Mouse (Mus musculus) myocyte (in vitro differentiated cells): ENCODE data around the gene Tnrc18. TPM values are rescaled to one million over a fixed set of nuclear protein-coding genes. Genes with fewer than 3 reads are reported as not detected.

Experiments used
- H3K27me3 ChIP-seq: one replicate; pipeline ENCODE4 v1.6.1; 2011; ENCODE audit not compliant: control insufficient read depth, insufficient read depth, insufficient read length
- H3K36me3 ChIP-seq: one replicate; pipeline ENCODE4 v1.6.1; 2011; ENCODE audit not compliant: control insufficient read depth, insufficient read depth
- H3K4me2 ChIP-seq: one replicate; pipeline ENCODE4 v1.6.1; 2011; ENCODE audit warnings: low read depth, control low read depth
- H3K4me3 ChIP-seq: one replicate; pipeline ENCODE4 v1.5.1; 2011; ENCODE audit warnings: mild to moderate bottlenecking, control low read depth, moderate library complexity
- H3K79me2 ChIP-seq: one replicate; pipeline ENCODE4 v1.6.1; 2011; ENCODE audit not compliant: control insufficient read depth, insufficient read depth
- H3ac ChIP-seq: one replicate; pipeline ENCODE4 v1.6.1; 2011; ENCODE audit not compliant: control insufficient read depth, insufficient read length
- CEBPB ChIP-seq: IDR thresholded peaks from 2 replicates; pipeline ENCODE4 v1.6.1; 2011; ENCODE audit warnings: mild to moderate bottlenecking, moderate library complexity; ENCODE audit not compliant: poor library complexity, insufficient read depth, severe bottlenecking
- E2F4 ChIP-seq: IDR thresholded peaks from one replicate; pipeline ENCODE4 v1.6.1; 2011; ENCODE audit warnings: mild to moderate bottlenecking, control low read depth, moderate library complexity; ENCODE audit not compliant: insufficient read depth
- MAX ChIP-seq: IDR thresholded peaks from one replicate; pipeline ENCODE4 v1.6.1; 2011; ENCODE audit warnings: low read depth, mild to moderate bottlenecking, control low read depth
- MYOD1 ChIP-seq, 3 experiments: IDR thresholded peaks; one replicate each; pipeline ENCODE4 v1.6.1; 2011; ENCODE audit warnings: control low read depth in 2 of 3, low read depth in 2 of 3, mild to moderate bottlenecking in 2 of 3, moderate library complexity in 1 of 3; ENCODE audit not compliant: insufficient read length in 2 of 3, control insufficient read depth in 1 of 3
- MYOG ChIP-seq, 3 experiments: IDR thresholded peaks; one replicate each; pipeline ENCODE4 v1.6.1; 2011; ENCODE audit warnings: control low read depth in 2 of 3, low read depth in 2 of 3, mild to moderate bottlenecking in 2 of 3; ENCODE audit not compliant: insufficient read length in 2 of 3, control insufficient read depth in 1 of 3, insufficient read depth in 1 of 3
- POLR2A ChIP-seq: IDR thresholded peaks from one replicate; pipeline ENCODE4 v1.6.1; 2011; ENCODE audit warnings: low read depth, mild to moderate bottlenecking, control low read depth, moderate library complexity; ENCODE audit not compliant: insufficient read length
- POLR2AphosphoS2 ChIP-seq: IDR thresholded peaks from one replicate; pipeline ENCODE4 v1.6.1; 2011; ENCODE audit warnings: low read depth, control low read depth; ENCODE audit not compliant: insufficient read length
- REST ChIP-seq: IDR thresholded peaks from one replicate; pipeline ENCODE4 v1.6.1; 2011; ENCODE audit warnings: mild to moderate bottlenecking, control low read depth, moderate library complexity; ENCODE audit not compliant: insufficient read depth, insufficient read length
- SRF ChIP-seq: IDR thresholded peaks from one replicate; pipeline ENCODE4 v1.6.1; 2011; ENCODE audit warnings: low read depth; ENCODE audit not compliant: control insufficient read depth, insufficient read length
- TCF12 ChIP-seq: IDR thresholded peaks from one replicate; pipeline ENCODE4 v1.6.1; 2011; ENCODE audit warnings: mild to moderate bottlenecking, control low read depth; ENCODE audit not compliant: poor library complexity, insufficient read depth, severe bottlenecking
- TCF3 ChIP-seq: IDR thresholded peaks from one replicate; pipeline ENCODE4 v1.6.1; 2011; ENCODE audit warnings: low read depth, control low read depth; ENCODE audit not compliant: insufficient read length
- USF1 ChIP-seq: IDR thresholded peaks from one replicate; pipeline ENCODE4 v1.6.1; 2011; ENCODE audit warnings: low read depth, mild to moderate bottlenecking, control low read depth, moderate library complexity
- polyA plus RNA-seq: library from polyadenylated mRNA; unstranded; fragments of >200 nt; fragmentation: generic; extraction: Trizol; gene quantifications from one replicate; pipeline ENCODE4 v1.2.1, GENCODE M21; 2012; ENCODE audit warnings: missing spikeins

Tnrc18 gene
- polyA plus RNA-seq, 1 experiment: 26.2 TPM

DNA sequence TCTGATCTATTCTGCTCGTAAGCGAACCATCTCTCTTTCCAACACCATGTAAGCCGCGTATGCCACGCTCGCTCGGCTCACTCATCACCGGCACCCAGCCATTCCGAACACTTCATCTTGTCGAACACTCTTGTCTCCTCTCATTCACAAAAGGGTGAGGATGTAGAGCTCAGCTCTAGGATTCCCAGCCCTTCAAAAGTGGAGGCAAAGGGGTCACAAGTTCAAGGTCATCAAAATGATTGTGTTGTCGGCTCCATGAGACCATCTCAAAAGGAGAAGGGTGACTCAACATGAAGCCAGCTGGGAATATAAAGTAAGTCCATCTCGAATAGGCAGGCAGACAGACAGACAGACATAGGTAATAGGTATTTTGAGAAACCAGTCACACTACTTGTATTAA, 19.3 kb downstream of the Tnrc18 start:
- TF ChIP-seq MYOD1 (IDR thresholded peaks at IDR 0.05; ENCODE audit: control insufficient read depth in 1 of 3, insufficient read length in 2 of 3, low read depth in 2 of 3) (no peak), E2F4 (no peak), TCF12 (no peak), MAX (no peak), SRF (no peak), POLR2A (no peak), USF1 (no peak), POLR2AphosphoS2 (no peak), CEBPB (no peak), REST (no peak), TCF3 (no peak), MYOG (IDR thresholded peaks at IDR 0.05; ENCODE audit: control insufficient read depth in 1 of 3, insufficient read depth in 1 of 3, insufficient read length in 2 of 3, low read depth in 2 of 3) (no peak)
- Histone ChIP-seq H3K27me3 (no peaks in the 10 kb centered on the region), H3K79me2 (peaks cover 93% of the 10 kb centered on the region), H3K4me2 (peak overlapping the region; percentile 72), H3ac (no peak overlapping the region), H3K4me3 (no peak overlapping the region), H3K36me3 (peaks cover 3% of the 10 kb centered on the region)

DNA sequence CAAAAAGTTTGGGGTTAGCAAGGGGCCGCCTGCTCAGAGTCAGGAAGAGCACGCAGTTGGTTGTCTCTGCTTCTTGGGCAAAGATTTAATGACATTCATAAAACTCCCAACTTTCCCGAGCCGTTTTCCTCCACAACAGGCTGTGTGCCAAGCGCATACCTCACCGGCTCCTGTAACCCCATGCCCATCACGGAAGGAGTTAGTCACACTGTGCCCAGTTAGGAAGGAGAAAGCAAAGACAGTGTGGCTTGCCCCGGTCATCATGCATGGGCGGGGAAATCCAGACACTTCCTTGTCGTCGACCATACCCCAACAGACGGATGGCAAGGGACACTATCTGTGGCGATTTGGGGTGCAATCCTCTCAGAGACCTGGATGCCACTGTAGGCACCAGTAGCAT, 19.8 kb downstream of the Tnrc18 start:
- Histone ChIP-seq H3K4me2 (peak overlapping the region; percentile 72), H3K4me3 (no peak overlapping the region), H3K36me3 (peaks cover 3% of the 10 kb centered on the region), H3K79me2 (peaks cover 93% of the 10 kb centered on the region), H3K27me3 (no peaks in the 10 kb centered on the region), H3ac (no peak overlapping the region)
- TF ChIP-seq USF1 (no peak), POLR2A (peak; percentile 28)

DNA sequence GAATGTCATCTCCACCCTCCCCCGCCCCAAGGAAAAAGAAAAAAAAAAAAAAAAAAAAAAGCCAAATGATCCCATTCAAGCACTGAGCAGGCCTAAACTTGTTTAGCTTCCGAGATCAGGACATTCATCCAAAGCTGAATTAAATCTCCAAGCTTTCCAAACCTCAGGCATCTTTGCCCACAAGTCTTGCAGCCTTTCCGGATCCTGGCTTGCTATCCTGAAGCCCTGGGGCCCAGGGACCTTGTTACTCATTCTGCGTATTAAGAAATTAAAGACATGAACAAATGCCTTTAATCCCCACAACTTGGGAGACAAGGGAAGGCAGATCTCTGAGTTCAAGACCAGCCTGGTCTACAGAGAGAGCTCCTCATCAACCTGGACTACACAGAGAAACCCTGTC, 20.5 kb downstream of the Tnrc18 start:
- no peak for TF ChIP-seq TCF12
- TF ChIP-seq USF1: no peak
- no peak for TF ChIP-seq POLR2AphosphoS2
- TF ChIP-seq TCF3: no peak
- TF ChIP-seq CEBPB: no peak
- peaks cover 93% of the 10 kb centered on the region for H3K79me2 ChIP-seq
- H3K27me3 ChIP-seq: no peaks in the 10 kb centered on the region

DNA sequence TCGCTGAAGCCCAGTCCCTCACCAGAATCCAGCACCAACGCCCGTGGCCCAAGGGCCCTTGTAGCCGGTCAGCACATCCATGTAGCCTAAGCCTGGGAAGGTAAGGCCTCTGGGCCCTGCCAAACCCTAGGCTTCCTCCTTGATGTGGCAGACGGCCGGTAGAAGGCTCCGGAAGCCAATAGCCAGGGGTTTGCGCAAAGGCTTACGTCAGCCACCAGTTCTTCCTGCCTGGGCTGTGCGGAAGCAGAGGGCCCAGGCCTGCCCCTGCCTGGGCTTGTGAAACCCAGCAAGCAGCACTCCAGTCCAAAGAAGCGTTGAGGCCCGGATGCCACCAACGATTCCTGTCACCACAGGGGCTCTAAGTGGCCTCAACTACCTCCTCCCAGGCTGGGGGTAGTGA, 22.9 kb downstream of the Tnrc18 start:
- H3ac ChIP-seq: no peak overlapping the region
- no peak for TF ChIP-seq MAX
- TF ChIP-seq POLR2A: no peak
- TF ChIP-seq USF1: no peak
- no peak for TF ChIP-seq SRF
- no peak for TF ChIP-seq REST
- peaks cover 89% of the 10 kb centered on the region for H3K79me2 ChIP-seq
- no peak overlapping the region for H3K4me3 ChIP-seq
- H3K4me2 ChIP-seq: peak overlapping the region; percentile 36
- peaks cover 4% of the 10 kb centered on the region for H3K36me3 ChIP-seq
- no peaks in the 10 kb centered on the region for H3K27me3 ChIP-seq

More for the DNA sequence above, 20.5 kb downstream of the Tnrc18 start:
- no peak overlapping the region for H3ac ChIP-seq
- no peak overlapping the region for H3K4me3 ChIP-seq
- peaks cover 3% of the 10 kb centered on the region for H3K36me3 ChIP-seq
- H3K4me2 ChIP-seq: peak overlapping the region; percentile 72

DNA sequence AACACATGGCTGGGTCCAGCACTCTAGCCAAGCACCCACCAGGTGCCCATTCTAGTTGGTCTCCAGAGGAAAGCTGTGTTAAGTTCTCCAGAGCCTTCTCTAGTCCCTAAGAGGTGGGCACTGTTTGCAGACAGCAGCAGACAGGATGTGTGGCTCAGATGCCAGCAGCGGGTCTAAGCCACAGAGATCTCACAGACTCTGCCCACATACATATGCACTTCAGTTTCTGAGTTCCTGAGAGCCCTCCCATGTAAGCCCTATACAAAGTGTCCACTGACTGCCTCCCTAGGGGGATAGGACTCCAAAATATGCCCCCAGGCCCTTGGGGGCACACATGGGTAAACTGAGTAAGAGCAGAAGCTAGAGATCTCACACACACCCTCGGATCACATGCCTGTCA, 23.3 kb downstream of the Tnrc18 start:
- H3K4me3 ChIP-seq: no peak overlapping the region
- H3K4me2 ChIP-seq: no peak overlapping the region
- H3K36me3 ChIP-seq: peaks cover 8% of the 10 kb centered on the region
- no peaks in the 10 kb centered on the region for H3K27me3 ChIP-seq
- peaks cover 89% of the 10 kb centered on the region for H3K79me2 ChIP-seq
- no peak for TF ChIP-seq REST
- no peak for TF ChIP-seq POLR2AphosphoS2
- no peak for TF ChIP-seq POLR2A
- no peak for TF ChIP-seq MAX
- TF ChIP-seq MYOD1 (IDR thresholded peaks at IDR 0.05; ENCODE audit: control insufficient read depth in 1 of 3, insufficient read length in 2 of 3, low read depth in 2 of 3): no peak
- TF ChIP-seq SRF: no peak
- no peak for TF ChIP-seq MYOG (IDR thresholded peaks at IDR 0.05; ENCODE audit: control insufficient read depth in 1 of 3, insufficient read depth in 1 of 3, insufficient read length in 2 of 3, low read depth in 2 of 3)
- no peak for TF ChIP-seq TCF3
- no peak for TF ChIP-seq USF1
- no peak for TF ChIP-seq TCF12
- TF ChIP-seq E2F4: no peak
- no peak overlapping the region for H3ac ChIP-seq

DNA sequence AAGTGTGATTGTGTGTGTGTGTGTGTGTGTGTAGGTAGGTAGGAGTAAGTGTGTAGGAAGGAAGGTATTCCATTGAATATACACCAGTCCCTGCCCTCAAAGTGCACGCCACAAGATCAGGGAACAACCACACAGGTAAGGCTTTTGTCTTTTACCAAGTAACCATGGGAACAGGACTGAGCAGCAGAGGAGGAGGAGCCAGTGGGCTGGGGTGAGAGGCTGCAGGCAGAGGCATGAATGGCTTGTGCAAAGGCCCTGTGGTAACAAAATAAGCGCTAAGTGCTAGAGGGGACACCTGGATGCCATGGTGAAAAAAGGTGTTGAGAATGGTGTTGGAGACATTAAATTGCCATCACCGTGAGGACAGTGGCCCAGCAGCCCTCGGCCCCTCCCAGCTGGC, 24.9 kb downstream of the Tnrc18 start:
- Histone ChIP-seq H3K79me2 (peaks cover 78% of the 10 kb centered on the region), H3K36me3 (peaks cover 15% of the 10 kb centered on the region), H3K27me3 (no peaks in the 10 kb centered on the region), H3K4me2 (no peak overlapping the region), H3ac (no peak overlapping the region), H3K4me3 (no peak overlapping the region)
- TF ChIP-seq TCF12 (no peak), REST (no peak), MYOG (IDR thresholded peaks at IDR 0.05; ENCODE audit: control insufficient read depth in 1 of 3, insufficient read depth in 1 of 3, insufficient read length in 2 of 3, low read depth in 2 of 3) (no peak), CEBPB (no peak), USF1 (no peak)
